Mouse (Mus musculus): Measurements from ENCODE around the gene Islr2. TPM values are rescaled to one million over a fixed set of nuclear protein-coding genes. Genes with fewer than 3 reads are reported as not detected.
A peak's percentile ranks its signal among the peaks of the same experiment; 100 is the strongest.

Islr2 gene
- polyA plus RNA-seq, 1 experiment: 0.90 TPM

DNA sequence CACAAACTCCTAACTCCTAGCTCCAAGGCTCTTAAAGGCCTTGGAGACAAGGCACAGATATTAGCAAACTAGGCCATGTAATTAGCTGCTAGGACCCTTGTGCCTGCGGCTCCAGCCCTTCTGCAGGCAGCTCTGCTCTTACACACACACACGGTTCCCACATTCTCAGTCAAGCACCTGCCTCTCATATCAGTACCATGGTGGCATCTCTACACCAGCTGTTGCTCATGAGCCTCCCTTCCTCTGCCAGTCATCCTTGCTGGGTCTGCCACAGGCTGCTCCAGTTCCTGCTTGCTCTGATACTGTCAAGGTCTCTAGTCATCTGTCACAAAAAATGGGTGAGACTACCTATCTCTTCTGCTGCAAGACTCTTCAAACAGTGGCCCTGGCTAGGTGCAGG, 20.2 kb upstream of the Islr2 start:
- 95% methylated on average over 2 of the region's 2 CpGs for WGBS
- Histone ChIP-seq H3K4me3 (replicated peaks; ENCODE audit: extremely low read depth, low read depth, low read length) (no peak overlapping the region), H3K4me1 (ENCODE audit: control insufficient read depth, insufficient read depth, low read length) (no peaks in the 10 kb centered on the region)
- TF ChIP-seq CTCF (IDR thresholded peaks at IDR 0.05; ENCODE audit: insufficient read depth, low read length): no peak
- no peak for TF ChIP-seq POLR2A (IDR thresholded peaks at IDR 0.05; ENCODE audit: borderline replicate concordance, extremely low read depth, low read depth, low read length)
- DNase-seq: no peak

DNA sequence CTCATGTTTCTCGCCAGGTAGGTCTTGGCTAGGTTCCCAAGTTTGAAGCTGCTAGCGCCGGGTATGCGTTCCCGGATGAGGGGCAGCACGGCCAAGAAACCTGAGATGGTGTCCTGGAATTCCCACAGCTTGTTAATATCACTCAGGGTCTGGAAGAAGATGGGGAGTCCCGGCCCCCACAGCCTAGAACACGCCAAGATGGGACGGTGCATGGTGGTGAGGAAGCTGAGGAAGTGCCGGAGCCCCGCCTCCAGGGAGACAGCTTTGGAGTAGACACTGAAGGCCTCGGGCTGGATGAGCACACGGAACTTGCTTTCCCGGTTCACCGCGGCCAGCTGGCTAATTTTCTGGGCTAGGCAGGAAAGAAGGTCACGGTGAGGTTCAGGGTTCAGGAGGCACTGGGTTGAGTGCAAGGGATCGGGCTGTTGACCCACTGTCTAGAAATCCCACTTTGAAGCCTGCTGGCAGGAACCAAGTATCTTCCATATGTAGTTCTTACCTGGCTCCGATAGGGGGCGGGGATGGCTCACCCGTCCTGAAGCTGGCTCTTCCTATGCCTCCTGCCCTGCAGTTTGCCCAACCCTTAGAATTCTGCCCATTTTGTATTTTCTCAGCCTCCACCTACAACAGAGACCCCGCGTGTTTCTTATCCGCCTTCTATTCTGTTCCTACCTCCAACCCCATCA, 16.2 kb upstream of the Islr2 start:
- no peak for DNase-seq
- Histone ChIP-seq H3K4me3 (replicated peaks; ENCODE audit: extremely low read depth, low read depth, low read length) (no peak overlapping the region), H3K4me1 (ENCODE audit: control insufficient read depth, insufficient read depth, low read length) (no peaks in the 10 kb centered on the region)
- WGBS: 76% methylated on average over 24 of the region's 24 CpGs
- TF ChIP-seq POLR2A (IDR thresholded peaks at IDR 0.05; ENCODE audit: borderline replicate concordance, extremely low read depth, low read depth, low read length) (no peak), CTCF (IDR thresholded peaks at IDR 0.05; ENCODE audit: insufficient read depth, low read length) (peak; percentile 72)

DNA sequence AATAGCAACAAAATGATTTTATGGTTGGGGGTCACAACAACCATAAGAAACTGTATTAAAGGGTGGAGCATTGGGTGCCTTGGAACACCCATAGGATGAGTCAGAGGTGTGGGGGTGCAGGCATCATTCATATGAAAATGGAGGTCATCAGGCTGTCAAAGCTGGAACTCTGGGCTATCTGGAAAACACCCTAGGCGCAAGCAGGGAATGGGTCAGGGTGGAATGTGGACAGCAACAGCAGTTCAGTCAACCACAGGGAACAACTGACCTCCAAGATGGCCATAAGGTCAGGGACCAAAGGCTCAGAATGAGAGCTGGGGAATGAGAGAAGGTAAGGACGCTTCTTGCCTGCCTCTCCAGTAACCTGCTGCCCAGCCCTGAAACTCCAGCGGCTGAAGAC, 14.4 kb upstream of the Islr2 start:
- TF ChIP-seq POLR2A (IDR thresholded peaks at IDR 0.05; ENCODE audit: borderline replicate concordance, extremely low read depth, low read depth, low read length) (no peak), CTCF (IDR thresholded peaks at IDR 0.05; ENCODE audit: insufficient read depth, low read length) (no peak)
- no peak overlapping the region for H3K4me3 ChIP-seq (replicated peaks; ENCODE audit: extremely low read depth, low read depth, low read length)

DNA sequence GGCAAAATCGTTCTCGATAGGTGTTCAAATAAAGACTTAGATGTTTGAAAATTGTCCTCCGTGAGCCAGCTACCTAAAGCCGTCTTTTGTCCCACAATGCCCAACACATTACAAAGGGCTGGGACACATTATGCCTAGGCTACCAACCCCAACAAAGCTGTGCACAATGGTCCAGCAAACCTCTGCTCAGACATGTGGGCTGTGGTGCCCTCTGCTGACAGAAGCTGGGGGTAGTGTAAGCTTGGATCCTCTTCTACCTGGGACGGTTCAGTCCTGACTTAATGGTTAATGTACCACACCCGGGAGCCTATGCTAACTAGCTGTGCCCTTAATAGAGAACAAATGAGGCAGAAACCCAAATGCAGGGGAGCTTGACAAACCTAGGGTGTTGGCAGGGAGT, 12.3 kb upstream of the Islr2 start:
- Histone ChIP-seq H3K4me1 (ENCODE audit: control insufficient read depth, insufficient read depth, low read length) (no peaks in the 10 kb centered on the region), H3K4me3 (replicated peaks; ENCODE audit: extremely low read depth, low read depth, low read length) (no peak overlapping the region)
- TF ChIP-seq CTCF (IDR thresholded peaks at IDR 0.05; ENCODE audit: insufficient read depth, low read length): peak; percentile 53; the same call in 1 of the 2 replicates
- TF ChIP-seq POLR2A (IDR thresholded peaks at IDR 0.05; ENCODE audit: borderline replicate concordance, extremely low read depth, low read depth, low read length): no peak
- no peak for DNase-seq
- 58% methylated on average over 6 of the region's 6 CpGs for WGBS

More for the DNA sequence above, 14.4 kb upstream of the Islr2 start:
- no peak for DNase-seq
- no peaks in the 10 kb centered on the region for H3K4me1 ChIP-seq (ENCODE audit: control insufficient read depth, insufficient read depth, low read length)
- 94% methylated on average over 3 of the region's 3 CpGs for WGBS

DNA sequence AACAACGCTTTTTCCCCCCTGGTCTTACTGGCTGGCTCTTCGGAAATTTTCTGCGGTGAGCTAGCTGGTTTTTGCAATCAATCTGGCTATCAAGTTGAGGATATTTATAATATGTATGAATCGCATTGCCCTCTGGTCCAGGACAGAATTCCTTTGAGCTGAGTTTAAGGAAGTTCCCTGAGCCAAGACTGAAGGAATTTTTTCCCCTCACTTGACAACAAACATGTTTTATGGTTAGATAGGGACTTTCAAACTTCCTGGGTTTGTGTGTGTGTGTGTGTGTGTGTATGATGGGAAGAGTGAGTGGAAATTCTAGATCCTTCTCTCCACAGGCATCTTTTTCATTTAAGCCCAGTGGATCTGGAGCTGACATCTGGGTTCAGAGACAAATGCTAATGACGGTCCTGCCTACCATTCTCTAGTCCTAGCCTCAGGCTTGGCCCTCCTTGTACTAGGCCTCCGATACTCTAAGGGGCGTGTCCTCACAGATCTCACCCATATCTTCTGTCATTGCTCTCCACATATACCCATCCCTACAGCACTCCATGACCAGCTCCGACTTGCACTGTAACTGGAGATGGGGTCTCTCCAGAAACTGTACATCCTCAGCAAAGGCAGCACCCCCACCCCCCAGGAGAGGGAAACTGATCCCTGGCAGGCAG, 10.5 kb upstream of the Islr2 start:
- Histone ChIP-seq H3K4me3 (replicated peaks; ENCODE audit: extremely low read depth, low read depth, low read length) (no peak overlapping the region), H3K4me1 (ENCODE audit: control insufficient read depth, insufficient read depth, low read length) (no peaks in the 10 kb centered on the region)
- DNase-seq: no peak
- 34% methylated on average over 8 of the region's 8 CpGs for WGBS
- no peak for TF ChIP-seq POLR2A (IDR thresholded peaks at IDR 0.05; ENCODE audit: borderline replicate concordance, extremely low read depth, low read depth, low read length)
- TF ChIP-seq CTCF (IDR thresholded peaks at IDR 0.05; ENCODE audit: insufficient read depth, low read length): no peak

DNA sequence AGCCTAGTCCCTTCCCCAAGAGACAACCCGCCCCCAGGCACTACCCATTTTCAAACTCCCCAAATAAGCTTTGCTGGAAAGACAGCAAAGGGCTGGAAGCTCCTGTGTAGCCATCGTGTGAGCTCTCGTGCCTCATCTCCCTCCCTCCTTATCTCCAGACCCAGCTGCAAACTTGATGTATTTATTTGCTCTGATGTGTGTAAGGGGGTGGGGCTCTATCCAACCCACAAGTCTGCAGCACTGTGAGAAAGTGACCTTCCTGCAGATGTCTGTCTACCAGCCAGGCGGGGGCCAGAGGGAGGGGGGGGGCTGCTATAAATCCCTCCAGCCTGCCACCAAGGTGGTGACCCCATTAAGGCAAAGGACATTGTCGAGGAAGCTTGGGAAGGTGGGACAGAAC, 9.7 kb upstream of the Islr2 start:
- TF ChIP-seq CTCF (IDR thresholded peaks at IDR 0.05; ENCODE audit: insufficient read depth, low read length) (no peak), POLR2A (IDR thresholded peaks at IDR 0.05; ENCODE audit: borderline replicate concordance, extremely low read depth, low read depth, low read length) (no peak)
- H3K4me1 ChIP-seq (ENCODE audit: control insufficient read depth, insufficient read depth, low read length): no peaks in the 10 kb centered on the region
- no peak overlapping the region for H3K4me3 ChIP-seq (replicated peaks; ENCODE audit: extremely low read depth, low read depth, low read length)
- WGBS: 18% methylated on average over 5 of the region's 5 CpGs
- DNase-seq: no peak

DNA sequence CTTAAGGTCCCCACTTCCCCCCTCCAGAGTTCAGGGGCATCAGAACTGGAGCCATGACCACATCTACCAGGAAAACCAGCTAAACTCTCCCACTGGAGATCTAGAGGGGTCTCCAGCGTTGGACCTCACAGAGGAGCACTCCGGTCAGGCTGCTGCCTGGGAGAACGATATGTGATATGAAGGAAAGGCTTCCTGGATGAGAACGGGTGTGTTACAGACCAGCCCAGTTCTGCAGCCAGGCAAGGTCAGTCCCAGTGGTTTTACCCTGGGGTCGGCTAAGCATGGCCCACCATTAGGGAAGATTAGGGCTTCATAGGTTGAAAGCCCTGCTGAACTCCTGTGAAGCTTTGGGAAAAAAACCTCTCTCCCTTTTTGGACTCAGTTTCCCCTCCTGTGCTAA, 9.3 kb upstream of the Islr2 start:
- no peak for DNase-seq
- TF ChIP-seq CTCF (IDR thresholded peaks at IDR 0.05; ENCODE audit: insufficient read depth, low read length) (no peak), POLR2A (IDR thresholded peaks at IDR 0.05; ENCODE audit: borderline replicate concordance, extremely low read depth, low read depth, low read length) (no peak)
- 65% methylated on average over 5 of the region's 5 CpGs for WGBS
- H3K4me1 ChIP-seq (ENCODE audit: control insufficient read depth, insufficient read depth, low read length): no peaks in the 10 kb centered on the region
- H3K4me3 ChIP-seq (replicated peaks; ENCODE audit: extremely low read depth, low read depth, low read length): no peak overlapping the region

DNA sequence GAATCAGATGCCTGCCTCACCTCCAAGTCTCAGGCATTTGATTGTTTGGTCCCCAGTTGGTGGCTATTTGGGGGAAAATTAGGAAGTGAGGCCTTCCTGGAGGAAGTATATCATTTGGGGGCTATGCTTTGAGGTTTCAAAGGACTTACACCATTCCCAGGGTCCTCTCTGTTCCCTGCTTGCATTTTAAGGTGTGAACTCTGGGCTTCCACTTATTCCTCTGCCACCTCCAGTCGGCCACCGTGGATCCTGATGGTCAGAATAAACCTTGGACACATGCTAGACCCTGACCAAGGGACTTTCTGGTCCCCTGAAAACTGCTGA, 6.1 kb upstream of the Islr2 start:
- no peaks in the 10 kb centered on the region for H3K4me1 ChIP-seq (ENCODE audit: control insufficient read depth, insufficient read depth, low read length)
- WGBS: 43% methylated on average over 2 of the region's 2 CpGs
- DNase-seq: no peak
- H3K4me3 ChIP-seq (replicated peaks; ENCODE audit: extremely low read depth, low read depth, low read length): no peak overlapping the region
- TF ChIP-seq CTCF (IDR thresholded peaks at IDR 0.05; ENCODE audit: insufficient read depth, low read length): no peak
- TF ChIP-seq POLR2A (IDR thresholded peaks at IDR 0.05; ENCODE audit: borderline replicate concordance, extremely low read depth, low read depth, low read length): no peak

DNA sequence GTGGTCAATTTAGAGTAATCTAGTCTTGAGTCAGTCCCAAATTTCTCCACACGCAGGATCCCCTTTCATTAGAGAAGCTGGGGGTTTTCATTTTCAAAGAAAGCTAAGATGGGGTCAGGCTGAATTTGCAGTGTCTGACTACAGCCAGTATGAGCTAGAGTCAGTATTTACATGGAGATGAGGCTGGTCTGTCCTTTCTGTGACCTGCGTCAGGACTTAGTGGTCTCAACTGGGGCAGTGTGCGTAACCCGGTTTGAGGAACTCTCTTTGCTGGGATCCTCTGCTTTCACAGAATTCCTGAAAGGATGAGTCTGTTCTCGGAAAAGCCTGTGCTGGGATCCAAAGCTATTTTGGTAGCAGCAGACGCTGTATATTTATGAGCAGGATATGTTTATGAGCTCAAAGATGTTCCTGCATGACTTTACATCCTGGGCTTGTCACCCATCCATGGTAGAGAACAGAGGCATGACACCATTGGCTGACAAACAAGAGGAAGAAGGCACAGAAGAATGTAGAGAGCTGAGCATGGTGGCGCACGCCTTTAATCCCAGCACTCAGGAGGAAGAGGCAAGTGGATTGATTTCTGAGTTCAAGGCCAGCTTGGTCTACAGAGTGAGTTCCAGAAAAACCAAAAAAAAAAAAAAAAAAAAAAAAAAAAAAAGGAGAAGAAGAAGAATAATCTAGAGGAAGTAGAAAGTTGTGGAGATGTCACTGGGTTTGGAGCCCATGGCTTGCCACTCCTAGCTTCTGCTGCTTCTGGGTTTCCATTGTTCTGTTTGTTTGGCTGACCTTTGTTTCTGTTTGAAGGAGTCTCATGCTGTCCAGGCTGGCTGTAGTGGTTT, 5.6 kb upstream of the Islr2 start:
- Histone ChIP-seq H3K4me3 (replicated peaks; ENCODE audit: extremely low read depth, low read depth, low read length) (no peak overlapping the region), H3K4me1 (ENCODE audit: control insufficient read depth, insufficient read depth, low read length) (no peaks in the 10 kb centered on the region)
- DNase-seq: no peak
- 60% methylated on average over 8 of the region's 8 CpGs for WGBS
- TF ChIP-seq CTCF (IDR thresholded peaks at IDR 0.05; ENCODE audit: insufficient read depth, low read length) (no peak), POLR2A (IDR thresholded peaks at IDR 0.05; ENCODE audit: borderline replicate concordance, extremely low read depth, low read depth, low read length) (no peak)

Data from lung, adult 2 months (tissue).